Mouse (Mus musculus) midbrain, embryonic 11.5 days (tissue): ENCODE data around the gene Mfrp. TPM values are rescaled to one million over a fixed set of nuclear protein-coding genes. Genes with fewer than 3 reads are reported as not detected.
"Not testable (repeated sequence)": the region's sequence is repeated elsewhere in the genome, so short reads cannot be mapped to it uniquely, and the experiment has no call there.

Experiments
- ATAC-seq: fragments of 200-750 bp; cut with Nextera tagmentation; 2 replicates; pipeline ENCODE4 v1.8.0; 2017; ENCODE audit warnings: moderate TSS enrichment, moderate library complexity; ENCODE audit not compliant: low FRiP score
- DNase-seq: peaks from one replicate; pipeline ENCODE4 v3.0.0; 2015; ENCODE audit warnings: low spot score; ENCODE audit errors: missing footprints
- H3K27ac ChIP-seq: fragments of 300-500 bp; sonication (generic); 2 replicates; pipeline ENCODE4 v1.5.1; 2014; ENCODE audit warnings: low read depth, low read length
- H3K27me3 ChIP-seq: fragments of 300-500 bp; sonication (generic); 2 replicates; pipeline ENCODE4 v1.6.1; 2014; ENCODE audit warnings: mild to moderate bottlenecking, low read length, moderate library complexity, mixed read lengths; ENCODE audit not compliant: control insufficient read depth, insufficient read depth
- H3K36me3 ChIP-seq: fragments of 300-500 bp; sonication (generic); 2 replicates; pipeline ENCODE4 v1.6.1; 2014; ENCODE audit warnings: mild to moderate bottlenecking, low read length, moderate library complexity, mixed read lengths; ENCODE audit not compliant: control insufficient read depth, insufficient read depth
- H3K4me1 ChIP-seq: fragments of 300-500 bp; sonication (generic); 2 replicates; pipeline ENCODE4 v1.6.1; 2014; ENCODE audit warnings: low read length; ENCODE audit not compliant: control insufficient read depth, insufficient read depth
- H3K4me2 ChIP-seq: fragments of 300-500 bp; sonication (generic); 2 replicates; pipeline ENCODE4 v1.6.1; 2014; ENCODE audit warnings: mild to moderate bottlenecking, moderate library complexity
- H3K4me3 ChIP-seq: fragments of 300-500 bp; sonication (generic); 2 replicates; pipeline ENCODE4 v1.5.1; 2014; ENCODE audit warnings: low read depth, low read length
- H3K9ac ChIP-seq: fragments of 300-500 bp; sonication (generic); 2 replicates; pipeline ENCODE4 v1.6.1; 2014; ENCODE audit warnings: low read length
- H3K9me3 ChIP-seq: fragments of 300-500 bp; sonication (generic); 2 replicates; pipeline ENCODE4 v1.6.1; 2016; ENCODE audit warnings: low read length; ENCODE audit not compliant: control insufficient read depth
- WGBS: fragments of 180-500 bp; shearing (Covaris S2); extraction: QIAGEN DNeasy Blood & Tissue Kit; methylation state at CpG from one replicate; pipeline ENCODE4 v1.1.7; 2014; 5-methylcytosine and 5-hydroxymethylcytosine counted together
- polyA plus RNA-seq: library from polyadenylated mRNA; unstranded; fragments of >200 nt; fragmentation: Nextera tagmentation; extraction: Ambion mirVana; gene quantifications from 2 replicates; pipeline ENCODE4 v1.2.1, GENCODE M21; 2014

Gene Mfrp
- polyA plus RNA-seq, 1 experiment from 2014 or later: not detected

GRCm38 (mm10) chr9:44107557-44108179 lies 6.1 kb downstream of the Mfrp start:
- Histone ChIP-seq H3K9me3 (no peaks in the 10 kb centered on the region), H3K36me3 (peaks cover 5% of the 10 kb centered on the region; the same call in 1 of the 2 replicates), H3K27ac (no peak overlapping the region; the same call in 1 of the 2 replicates), H3K27me3 (no peaks in the 10 kb centered on the region), H3K4me1 (peaks cover 40% of the 10 kb centered on the region), H3K4me3 (no peak overlapping the region; the same call in 1 of the 2 replicates), H3K9ac (peak overlapping the region; percentile 44), H3K4me2 (peak overlapping the region; percentile 34)
- 27% methylated on average over 25 of the region's 25 CpGs for WGBS
- ATAC-seq (peak; percentile 25; the same call in 1 of the 2 replicates), DNase-seq (peak; percentile 96)

- H3K36me3 ChIP-seq: peaks cover 5% of the 10 kb centered on the region; the same call in 1 of the 2 replicates
- H3K4me2 ChIP-seq: peak overlapping the region; percentile 34; the same call in 1 of the 2 replicates
- H3K9ac ChIP-seq: peak overlapping the region; percentile 44; the same call in 1 of the 2 replicates
- ATAC-seq (no peak), DNase-seq (no peak)
- H3K4me3 ChIP-seq: no peak overlapping the region
- no peaks in the 10 kb centered on the region for H3K9me3 ChIP-seq
- 81% methylated on average over 31 of the region's 31 CpGs for WGBS
- no peaks in the 10 kb centered on the region for H3K27me3 ChIP-seq
- no peak overlapping the region for H3K27ac ChIP-seq
- H3K4me1 ChIP-seq: peaks cover 40% of the 10 kb centered on the region
These were observed 6.9 kb downstream of the Mfrp start for GRCm38 (mm10) chr9:44108269-44109055.

GRCm38 (mm10) chr9:44109360-44110095 lies 8.0 kb downstream of the Mfrp start:
- Histone ChIP-seq H3K36me3 (peaks cover 5% of the 10 kb centered on the region; the same call in 1 of the 2 replicates), H3K4me2 (peak overlapping the region; percentile 13; the same call in 1 of the 2 replicates), H3K4me3 (no peak overlapping the region), H3K27ac (no peak overlapping the region), H3K4me1 (peaks cover 40% of the 10 kb centered on the region), H3K27me3 (no peaks in the 10 kb centered on the region), H3K9ac (no peak overlapping the region), H3K9me3 (no peaks in the 10 kb centered on the region)
- 37% methylated on average over 9 of the region's 9 CpGs for WGBS
- ATAC-seq (no peak), DNase-seq (peak; percentile 97)

- ATAC-seq, H3K9me3 ChIP-seq, H3K36me3 ChIP-seq, H3K27ac ChIP-seq, H3K9ac ChIP-seq, H3K27me3 ChIP-seq, DNase-seq, H3K4me3 ChIP-seq: not testable (repeated sequence)
- Histone ChIP-seq H3K4me2 (peak overlapping the region; percentile 47), H3K4me1 (peaks cover 34% of the 10 kb centered on the region)
- 70% methylated on average over 10 of the region's 12 CpGs for WGBS
These were observed 10.4 kb downstream of the Mfrp start for GRCm38 (mm10) chr9:44111909-44112308.

GRCm38 (mm10) chr9:44113105-44113789 lies 11.7 kb downstream of the Mfrp start, which contains the start of the genes Gm49380 and Rnf26:
Gene Gm49380, minus strand, starts transcription at chr9:44113500.
Gene Rnf26, minus strand, starts transcription at chr9:44113517.
- H3K9me3 ChIP-seq: no peaks in the 10 kb centered on the region
- WGBS: 2% methylated on average over 47 of the region's 51 CpGs
- no peaks in the 10 kb centered on the region for H3K36me3 ChIP-seq
- ATAC-seq (peak; percentile 95), DNase-seq (peak; percentile 97)
- H3K4me1 ChIP-seq: peaks cover 22% of the 10 kb centered on the region
- H3K4me3 ChIP-seq: peak within 1 kb of the TSS; percentile 77
- H3K27ac ChIP-seq: no peak within 1 kb of the TSS; the same call in 1 of the 2 replicates
- H3K4me2 ChIP-seq: peak within 1 kb of the TSS; percentile 47
- H3K27me3 ChIP-seq: no peaks in the 10 kb centered on the region
- H3K9ac ChIP-seq: peak within 1 kb of the TSS; percentile 87

GRCm38 (mm10) chr9:44114453-44114852 lies 12.9 kb downstream of the Mfrp start:
- no peak for DNase-seq
- 95% methylated on average over 2 of the region's 2 CpGs for WGBS
- Histone ChIP-seq H3K4me3 (no peak overlapping the region), H3K4me1 (peaks cover 14% of the 10 kb centered on the region), H3K27me3 (no peaks in the 10 kb centered on the region), H3K9me3 (no peaks in the 10 kb centered on the region; the same call in 1 of the 2 replicates), H3K9ac (no peak overlapping the region), H3K4me2 (no peak overlapping the region), H3K27ac (no peak overlapping the region), H3K36me3 (no peaks in the 10 kb centered on the region)
- ATAC-seq: no peak

- Histone ChIP-seq H3K4me2 (no peak overlapping the region), H3K9ac (no peak overlapping the region), H3K9me3 (no peaks in the 10 kb centered on the region; the same call in 1 of the 2 replicates), H3K27me3 (no peaks in the 10 kb centered on the region), H3K4me1 (peaks cover 2% of the 10 kb centered on the region), H3K36me3 (no peaks in the 10 kb centered on the region), H3K4me3 (no peak overlapping the region), H3K27ac (no peak overlapping the region)
- DNase-seq (no peak), ATAC-seq (no peak)
- WGBS: 90% methylated on average over 9 of the region's 9 CpGs
These were observed 14.1 kb downstream of the Mfrp start for GRCm38 (mm10) chr9:44115599-44115998.

GRCm38 (mm10) chr9:44116182-44116581 lies 14.7 kb downstream of the Mfrp start:
- peak; percentile 73 for DNase-seq
- H3K4me1 ChIP-seq: peaks cover 2% of the 10 kb centered on the region; the same call in 1 of the 2 replicates
- no peak overlapping the region for H3K4me2 ChIP-seq
- H3K36me3 ChIP-seq: no peaks in the 10 kb centered on the region
- no peak for ATAC-seq
- WGBS: 86% methylated on average over 4 of the region's 4 CpGs
- H3K27me3 ChIP-seq: no peaks in the 10 kb centered on the region
- H3K27ac ChIP-seq: no peak overlapping the region
- H3K9ac ChIP-seq: no peak overlapping the region
- no peaks in the 10 kb centered on the region; the same call in 1 of the 2 replicates for H3K9me3 ChIP-seq
- no peak overlapping the region for H3K4me3 ChIP-seq
